Mouse (Mus musculus) forebrain, embryonic 12.5 days (tissue): ENCODE measurements around the gene Snrnp27. TPM values are rescaled to one million over a fixed set of nuclear protein-coding genes. Genes with fewer than 3 reads are reported as not detected.

ENCODE experiments used
- ATAC-seq: fragments of 200-750 bp; cut with Nextera tagmentation; 2 replicates; pipeline ENCODE4 v1.8.0; 2017; ENCODE audit warnings: moderate TSS enrichment; ENCODE audit not compliant: low FRiP score
- H3K27ac ChIP-seq: fragments of 300-500 bp; sonication (generic); 2 replicates; pipeline ENCODE4 v1.5.1; 2016; ENCODE audit warnings: mild to moderate bottlenecking
- H3K27me3 ChIP-seq: fragments of 300-500 bp; sonication (generic); 2 replicates; pipeline ENCODE4 v1.6.1; 2016; ENCODE audit warnings: mild to moderate bottlenecking
- H3K36me3 ChIP-seq: fragments of 300-500 bp; sonication (generic); replicated peaks from 2 replicates; pipeline ENCODE4 v1.6.1; 2016; ENCODE audit warnings: mild to moderate bottlenecking
- H3K4me1 ChIP-seq: fragments of 300-500 bp; sonication (generic); 2 replicates; pipeline ENCODE4 v1.6.1; 2016
- H3K4me2 ChIP-seq: fragments of 300-500 bp; sonication (generic); 2 replicates; pipeline ENCODE4 v1.6.1; 2016; ENCODE audit warnings: mild to moderate bottlenecking, moderate library complexity
- H3K4me3 ChIP-seq: fragments of 300-500 bp; sonication (generic); replicated peaks from 2 replicates; pipeline ENCODE4 v1.5.1; 2016; ENCODE audit warnings: mild to moderate bottlenecking
- H3K9ac ChIP-seq: fragments of 300-500 bp; sonication (generic); 2 replicates; pipeline ENCODE4 v1.6.1; 2016; ENCODE audit warnings: mild to moderate bottlenecking
- H3K9me3 ChIP-seq: fragments of 300-500 bp; sonication (generic); 2 replicates; pipeline ENCODE4 v1.6.1; 2016
- WGBS: fragments of 180-500 bp; shearing (Covaris S2); methylation state at CpG from one replicate; pipeline ENCODE4 v1.1.7; 2016; 5-methylcytosine and 5-hydroxymethylcytosine counted together
- polyA plus RNA-seq: library from polyadenylated mRNA; unstranded; fragments of >200 nt; fragmentation: Nextera tagmentation; extraction: Ambion mirVana; gene quantifications from 2 replicates; pipeline ENCODE4 v1.2.1, GENCODE M21; 2016

Snrnp27 gene
- polyA plus RNA-seq, 1 experiment from 2014 or later: 136 TPM

GRCm38 (mm10) chr6:86654270-86654916 is 29.9 kb downstream of the Snrnp27 start:
- Histone ChIP-seq H3K27me3 (no peaks in the 10 kb centered on the region), H3K9me3 (no peaks in the 10 kb centered on the region), H3K9ac (no peak overlapping the region), H3K36me3 (peaks cover 46% of the 10 kb centered on the region), H3K4me1 (no peaks in the 10 kb centered on the region), H3K4me2 (no peak overlapping the region), H3K4me3 (no peak overlapping the region), H3K27ac (no peak overlapping the region)
- WGBS: 78% methylated on average over 9 of the region's 9 CpGs
- ATAC-seq: no peak

DNA sequence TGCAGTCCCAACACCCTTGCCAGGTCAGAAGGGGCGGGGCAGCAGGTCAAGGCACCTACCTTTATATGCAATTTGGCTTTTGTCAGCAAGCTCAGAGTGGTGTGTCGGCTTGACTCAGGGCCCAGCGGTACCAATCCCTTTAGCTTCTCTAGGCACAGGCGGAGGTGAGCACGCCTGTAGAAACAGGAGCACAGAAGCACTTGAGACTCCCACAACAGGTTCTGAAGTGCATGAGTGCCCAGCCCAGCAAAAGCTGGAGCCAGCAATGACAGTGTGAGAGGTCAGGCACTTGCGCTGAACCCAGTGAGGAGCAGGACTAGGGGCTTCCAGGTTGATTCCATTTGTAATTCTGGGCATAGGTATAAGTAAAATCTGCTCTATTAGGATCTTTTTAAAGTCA is 31.3 kb downstream of the Snrnp27 start:
- H3K9ac ChIP-seq: no peak overlapping the region

GRCm38 (mm10) chr6:86646143-86646542 is 38.2 kb downstream of the Snrnp27 start:
- 76% methylated on average over 7 of the region's 7 CpGs for WGBS
- Histone ChIP-seq H3K4me1 (no peaks in the 10 kb centered on the region), H3K9me3 (no peaks in the 10 kb centered on the region), H3K27ac (no peak overlapping the region), H3K4me3 (no peak overlapping the region), H3K27me3 (no peaks in the 10 kb centered on the region), H3K9ac (no peak overlapping the region), H3K36me3 (peaks cover 30% of the 10 kb centered on the region), H3K4me2 (no peak overlapping the region)
- ATAC-seq: no peak

More for the DNA sequence above, 31.3 kb downstream of the Snrnp27 start:
- no peak for ATAC-seq
- H3K27ac ChIP-seq: no peak overlapping the region
- no peak overlapping the region for H3K4me3 ChIP-seq
- H3K4me2 ChIP-seq: no peak overlapping the region
- 88% methylated on average over 6 of the region's 6 CpGs for WGBS
- no peaks in the 10 kb centered on the region for H3K27me3 ChIP-seq
- H3K4me1 ChIP-seq: no peaks in the 10 kb centered on the region
- peaks cover 57% of the 10 kb centered on the region for H3K36me3 ChIP-seq
- no peaks in the 10 kb centered on the region for H3K9me3 ChIP-seq

- WGBS: 79% methylated on average over 4 of the region's 4 CpGs
- ATAC-seq: no peak
These were observed 38.8 kb downstream of the Snrnp27 start for GRCm38 (mm10) chr6:86645551-86645950.

GRCm38 (mm10) chr6:86644775-86645400 is 39.4 kb downstream of the Snrnp27 start:
- no peak for ATAC-seq
- H3K27me3 ChIP-seq: no peaks in the 10 kb centered on the region
- no peaks in the 10 kb centered on the region for H3K9me3 ChIP-seq
- no peak overlapping the region for H3K4me2 ChIP-seq
- H3K36me3 ChIP-seq: peaks cover 17% of the 10 kb centered on the region
- H3K9ac ChIP-seq: no peak overlapping the region
- H3K27ac ChIP-seq: no peak overlapping the region
- no peak overlapping the region for H3K4me3 ChIP-seq
- H3K4me1 ChIP-seq: no peaks in the 10 kb centered on the region
- 92% methylated on average over 3 of the region's 3 CpGs for WGBS

More at GRCm38 (mm10) chr6:86645551-86645950, 38.8 kb downstream of the Snrnp27 start:
- Histone ChIP-seq H3K4me1 (no peaks in the 10 kb centered on the region), H3K9me3 (no peaks in the 10 kb centered on the region), H3K27ac (no peak overlapping the region), H3K4me2 (no peak overlapping the region), H3K9ac (no peak overlapping the region), H3K27me3 (no peaks in the 10 kb centered on the region), H3K36me3 (peaks cover 24% of the 10 kb centered on the region), H3K4me3 (no peak overlapping the region)

GRCm38 (mm10) chr6:86641716-86642115 is 42.6 kb downstream of the Snrnp27 start:
- Histone ChIP-seq H3K9ac (no peak overlapping the region), H3K4me3 (no peak overlapping the region), H3K9me3 (no peaks in the 10 kb centered on the region), H3K27me3 (no peaks in the 10 kb centered on the region), H3K4me1 (no peaks in the 10 kb centered on the region), H3K36me3 (no peaks in the 10 kb centered on the region), H3K27ac (no peak overlapping the region), H3K4me2 (no peak overlapping the region)
- ATAC-seq: no peak
- 65% methylated on average over 8 of the region's 8 CpGs for WGBS

DNA sequence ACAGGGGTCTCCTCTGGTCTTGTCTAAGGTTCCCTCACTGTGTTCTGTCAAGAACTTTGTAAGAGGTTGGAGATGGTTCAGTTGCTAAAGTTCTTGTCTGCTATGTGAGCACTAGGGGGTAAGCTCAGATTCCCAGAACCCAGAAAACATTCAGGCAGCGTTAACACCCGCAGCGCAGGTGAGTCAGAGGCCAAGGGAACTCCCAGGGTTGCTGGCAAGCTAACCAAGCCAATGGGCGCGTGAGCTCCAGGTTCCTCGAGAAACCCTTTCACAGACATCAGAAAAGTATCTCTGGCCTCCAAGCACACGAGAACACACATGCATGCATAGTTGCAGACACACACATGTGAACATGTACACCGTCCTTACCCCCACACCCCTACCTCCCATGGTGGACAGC is 43.5 kb downstream of the Snrnp27 start:
- H3K9me3 ChIP-seq: no peaks in the 10 kb centered on the region
- no peak overlapping the region for H3K9ac ChIP-seq
- no peaks in the 10 kb centered on the region for H3K4me1 ChIP-seq
- ATAC-seq: no peak
- H3K4me2 ChIP-seq: no peak overlapping the region
- H3K27me3 ChIP-seq: no peaks in the 10 kb centered on the region
- no peak overlapping the region for H3K27ac ChIP-seq
- no peak overlapping the region for H3K4me3 ChIP-seq
- 91% methylated on average over 8 of the region's 8 CpGs for WGBS
- no peaks in the 10 kb centered on the region for H3K36me3 ChIP-seq

DNA sequence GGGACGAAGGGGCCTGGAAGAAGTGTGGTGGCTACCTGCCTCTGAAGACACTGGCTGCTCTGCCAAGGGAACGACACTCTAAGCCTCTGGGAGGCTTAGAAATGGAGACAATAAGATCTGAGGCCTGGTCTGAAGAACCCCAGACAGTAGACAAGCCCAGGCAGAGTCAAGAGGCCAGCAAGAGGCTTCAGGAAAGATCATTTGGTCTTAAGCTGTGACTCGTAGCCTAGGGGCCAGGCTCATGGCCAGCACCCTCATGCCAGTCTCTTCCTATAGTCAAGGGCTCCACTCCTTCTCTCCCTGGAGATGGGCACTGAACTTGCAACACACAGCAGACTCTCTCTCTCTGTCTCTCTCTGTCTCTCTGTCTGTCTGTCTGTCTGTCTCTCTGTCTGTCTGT is 44.2 kb downstream of the Snrnp27 start:
- WGBS: 79% methylated on average over 3 of the region's 3 CpGs
- no peak for ATAC-seq
- no peaks in the 10 kb centered on the region for H3K27me3 ChIP-seq

DNA sequence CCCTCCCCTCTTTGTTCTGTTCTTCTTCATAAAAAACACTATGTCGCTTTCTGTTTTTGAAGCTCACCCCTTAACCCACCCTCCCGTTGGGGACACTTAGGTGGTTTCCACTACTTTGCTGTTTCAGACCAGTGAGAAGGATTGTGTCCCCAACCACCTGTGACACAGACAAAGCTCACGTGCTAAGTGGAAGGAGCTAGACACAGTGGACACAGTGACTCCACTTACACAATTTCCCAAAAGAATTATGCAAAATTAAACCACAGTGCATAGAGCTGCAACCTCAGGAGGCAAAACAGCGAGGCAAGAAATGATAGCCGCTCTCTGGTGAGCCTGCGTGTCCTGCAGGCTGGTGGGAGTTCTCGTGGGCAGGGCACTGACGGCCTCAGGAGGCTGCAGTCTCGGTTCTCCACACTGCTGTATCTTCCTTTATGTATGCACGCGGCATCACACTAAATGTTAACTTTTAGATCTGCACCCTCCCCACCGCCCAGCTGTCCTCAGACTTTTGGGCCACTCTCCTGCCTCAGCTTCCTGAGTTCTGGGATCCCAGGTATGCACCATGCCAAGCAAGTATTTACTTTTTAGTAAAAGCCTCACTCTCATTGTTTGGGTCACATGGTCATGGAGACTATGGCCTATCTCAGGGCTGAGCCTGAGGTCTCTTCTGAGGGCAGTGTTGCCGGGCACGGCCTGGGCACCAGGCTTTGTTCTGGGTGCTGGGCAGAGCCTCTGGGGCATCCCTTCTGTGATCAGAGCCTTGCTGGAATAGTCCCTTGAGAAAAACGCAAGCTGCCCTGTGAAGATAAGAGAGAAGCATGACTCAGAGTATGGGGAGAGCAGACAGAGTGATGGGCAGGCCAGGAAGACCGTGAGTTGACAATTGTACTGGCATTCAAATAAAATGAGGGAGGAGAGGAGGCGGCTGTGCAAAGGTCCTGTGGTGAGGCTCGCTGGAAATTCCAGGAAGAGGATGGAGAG is 44.9 kb downstream of the Snrnp27 start:
- H3K9me3 ChIP-seq: no peaks in the 10 kb centered on the region
- no peak for ATAC-seq
- no peak overlapping the region for H3K4me3 ChIP-seq
- H3K4me2 ChIP-seq: no peak overlapping the region
- H3K27me3 ChIP-seq: no peaks in the 10 kb centered on the region
- H3K9ac ChIP-seq: no peak overlapping the region
- no peaks in the 10 kb centered on the region for H3K4me1 ChIP-seq
- no peak overlapping the region for H3K27ac ChIP-seq
- 80% methylated on average over 18 of the region's 18 CpGs for WGBS
- H3K36me3 ChIP-seq: no peaks in the 10 kb centered on the region

More for the DNA sequence above, 44.2 kb downstream of the Snrnp27 start:
- H3K36me3 ChIP-seq: no peaks in the 10 kb centered on the region
- no peak overlapping the region for H3K27ac ChIP-seq
- no peaks in the 10 kb centered on the region for H3K9me3 ChIP-seq
- H3K9ac ChIP-seq: no peak overlapping the region
- no peaks in the 10 kb centered on the region for H3K4me1 ChIP-seq
- H3K4me2 ChIP-seq: no peak overlapping the region
- H3K4me3 ChIP-seq: no peak overlapping the region

GRCm38 (mm10) chr6:86638434-86638833 is 45.9 kb downstream of the Snrnp27 start:
- no peak overlapping the region for H3K4me2 ChIP-seq
- ATAC-seq: no peak
- no peak overlapping the region for H3K27ac ChIP-seq
- no peaks in the 10 kb centered on the region for H3K36me3 ChIP-seq
- no peaks in the 10 kb centered on the region for H3K9me3 ChIP-seq
- H3K4me1 ChIP-seq: no peaks in the 10 kb centered on the region
- WGBS: 19% methylated on average over 2 of the region's 2 CpGs
- H3K27me3 ChIP-seq: no peaks in the 10 kb centered on the region
- H3K4me3 ChIP-seq: no peak overlapping the region
- no peak overlapping the region for H3K9ac ChIP-seq

DNA sequence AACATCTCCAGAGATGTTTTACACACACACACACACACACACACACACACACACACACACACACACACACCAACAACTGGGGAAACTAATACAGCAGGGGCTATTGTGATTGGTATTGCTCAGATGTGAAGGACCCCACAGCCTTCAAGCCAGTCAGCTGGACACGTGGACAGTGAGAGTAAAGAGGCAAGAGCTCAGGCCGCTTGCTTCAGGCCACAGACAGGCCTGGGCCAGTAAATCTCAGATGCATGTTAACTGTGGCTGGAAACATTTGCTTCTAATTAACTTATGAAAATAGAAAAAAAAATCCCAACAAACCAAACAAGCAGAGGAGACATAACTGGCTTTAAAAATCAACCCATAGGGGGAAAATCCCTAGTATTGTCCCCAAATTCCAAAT is 46.5 kb downstream of the Snrnp27 start:
- no peak overlapping the region for H3K27ac ChIP-seq
- no peaks in the 10 kb centered on the region for H3K9me3 ChIP-seq
- H3K4me1 ChIP-seq: no peaks in the 10 kb centered on the region
- H3K27me3 ChIP-seq: no peaks in the 10 kb centered on the region
- ATAC-seq: no peak
- H3K4me2 ChIP-seq: no peak overlapping the region
- no peak overlapping the region for H3K9ac ChIP-seq
- no peaks in the 10 kb centered on the region for H3K36me3 ChIP-seq
- 71% methylated on average over 2 of the region's 2 CpGs for WGBS
- H3K4me3 ChIP-seq: no peak overlapping the region

DNA sequence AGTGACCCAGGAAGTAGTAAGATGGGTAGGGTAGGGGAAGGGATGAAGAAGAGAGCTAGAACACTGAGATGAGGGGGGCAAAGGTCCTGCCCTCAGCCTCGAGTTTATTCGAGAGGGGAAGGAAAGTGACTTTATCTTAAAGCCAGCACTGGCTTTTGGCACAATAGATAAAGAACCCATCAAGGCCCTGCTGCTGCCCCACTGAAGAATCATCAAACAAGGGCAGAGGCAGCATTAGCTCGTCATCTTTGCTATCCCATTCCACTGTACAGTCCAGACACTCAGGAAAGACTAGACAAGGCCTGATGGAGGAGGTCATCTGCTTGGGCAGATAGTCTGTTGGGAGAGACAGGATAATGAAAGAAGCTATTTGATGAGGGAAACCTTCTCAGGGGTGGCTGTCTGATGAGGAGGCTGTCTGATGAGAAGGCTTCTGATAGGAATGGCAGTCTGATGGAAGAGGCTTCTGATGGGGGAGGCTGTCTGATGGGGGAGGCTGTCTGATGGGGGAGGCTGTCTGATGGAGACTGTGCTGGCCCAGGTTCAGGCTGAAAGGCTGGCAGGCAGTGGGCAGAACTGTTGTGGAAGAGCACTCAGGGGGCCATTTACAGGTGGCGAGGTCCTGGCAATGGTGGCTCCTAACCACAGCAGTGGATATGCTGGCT is 47.0 kb downstream of the Snrnp27 start:
- Histone ChIP-seq H3K4me1 (no peaks in the 10 kb centered on the region), H3K27me3 (no peaks in the 10 kb centered on the region), H3K4me3 (no peak overlapping the region), H3K36me3 (no peaks in the 10 kb centered on the region), H3K27ac (no peak overlapping the region), H3K9me3 (no peaks in the 10 kb centered on the region), H3K4me2 (no peak overlapping the region), H3K9ac (no peak overlapping the region)
- no peak for ATAC-seq
- WGBS: 72% methylated on average over 4 of the region's 4 CpGs
